Mouse (Mus musculus) embryo, embryonic 11.5 days (tissue): ENCODE results near the gene Trp73.

Experiments used
- DNase-seq: peaks from one replicate; pipeline ENCODE4 v3.0.0-alpha.2; 2012; ENCODE audit warnings: low read depth, low spot score

The Trp73 gene

DNA sequence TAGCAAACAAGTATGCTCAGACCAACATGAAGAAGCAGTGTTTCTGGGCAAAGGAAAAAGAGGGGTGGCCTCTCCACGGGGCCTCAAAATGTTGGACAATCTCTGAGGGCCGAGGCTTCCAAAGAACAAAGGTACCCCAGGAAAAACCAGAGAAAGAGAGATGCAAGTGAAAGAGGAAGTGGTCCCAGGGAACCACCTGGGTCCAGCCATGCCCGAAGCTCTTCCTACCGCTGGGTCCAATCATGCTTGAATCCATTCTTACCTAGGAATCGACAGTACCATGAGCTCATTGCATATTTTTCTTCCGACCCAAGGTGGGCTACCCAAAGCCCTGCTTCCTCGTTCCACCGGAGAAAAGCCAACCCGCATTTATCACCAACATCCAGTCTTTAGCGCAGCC lies 36.1 kb downstream of the Trp73 start:
- DNase-seq: no peak

DNA sequence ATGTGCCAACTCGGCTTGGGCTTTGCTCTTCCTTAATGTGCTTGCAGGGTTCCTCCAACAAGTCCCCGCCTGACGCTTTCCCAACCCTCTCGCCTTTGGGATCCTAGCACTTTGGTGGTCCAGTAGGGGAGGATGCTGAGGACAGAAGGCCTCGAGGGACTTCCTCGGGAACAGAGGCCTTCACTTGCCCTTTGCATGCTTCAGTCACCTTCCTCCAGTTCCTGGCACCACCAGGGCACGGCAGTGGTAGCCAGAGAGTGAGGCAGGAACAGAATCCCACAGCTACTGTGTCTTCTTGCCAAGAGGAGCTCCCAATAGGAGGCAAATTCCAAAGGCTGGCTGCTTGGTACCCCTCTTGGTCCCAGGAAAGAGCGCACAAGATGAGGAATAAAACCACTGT lies 36.6 kb downstream of the Trp73 start:
- DNase-seq: no peak

DNA sequence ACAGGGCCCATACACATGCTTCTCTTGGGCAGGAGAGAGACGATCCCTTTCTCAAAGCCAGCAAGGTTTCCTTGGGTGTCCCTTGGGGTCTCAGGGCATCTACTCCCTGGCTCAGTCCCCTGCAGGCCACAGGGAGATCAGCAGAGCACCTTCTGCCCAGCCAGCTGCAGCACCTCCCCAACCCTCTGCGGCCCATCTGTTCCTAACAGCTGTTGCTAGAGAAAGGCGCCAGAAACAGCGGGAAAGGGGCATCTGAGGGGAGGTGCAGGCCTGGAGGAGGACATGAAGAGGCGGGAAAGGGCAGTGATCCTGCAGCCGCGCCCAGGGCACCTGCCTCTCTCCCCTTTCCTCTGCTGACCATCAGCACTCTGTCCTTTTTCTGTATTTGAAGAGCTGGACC lies 40.6 kb downstream of the Trp73 start:
- no peak for DNase-seq

DNA sequence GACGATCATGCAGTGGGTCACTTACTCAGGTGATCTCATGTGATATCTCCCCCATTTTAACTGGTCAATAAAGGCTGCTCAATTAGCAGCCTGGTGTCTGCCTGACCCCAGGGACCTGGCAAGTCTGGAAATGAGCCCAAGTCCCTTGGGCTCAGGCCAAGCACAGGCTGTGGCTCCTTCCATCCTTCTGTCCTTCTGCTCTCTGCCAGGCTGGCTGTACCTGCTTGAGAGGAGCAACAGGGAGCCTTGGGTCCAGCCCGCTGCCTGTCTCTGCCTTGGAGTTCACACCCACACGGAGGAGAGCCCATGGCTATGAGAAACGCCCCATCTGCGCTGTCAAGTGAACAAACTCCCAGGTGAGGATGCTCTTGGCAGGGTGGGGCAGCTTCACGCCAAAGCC lies 43.9 kb downstream of the Trp73 start:
- no peak for DNase-seq

DNA sequence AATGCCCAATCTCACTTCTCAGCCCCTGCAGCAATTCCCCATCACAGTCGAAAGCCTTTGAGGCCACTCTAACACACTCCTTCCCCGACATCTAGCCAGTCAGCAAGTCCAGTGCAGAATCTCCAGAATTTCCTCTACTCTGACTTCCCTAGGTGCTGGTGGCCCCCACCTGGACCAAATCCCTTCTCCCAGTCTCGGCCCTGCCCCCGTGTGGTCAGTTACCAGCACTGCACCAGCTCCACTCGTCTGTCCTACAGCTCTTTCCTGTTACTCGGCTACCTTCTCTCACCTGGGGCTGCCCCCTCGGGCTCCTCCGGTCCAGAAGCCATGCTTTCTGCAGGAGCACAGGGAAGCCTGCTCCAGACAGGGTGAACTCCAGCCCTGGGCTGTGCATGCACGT lies 46.8 kb downstream of the Trp73 start:
- DNase-seq: no peak

DNA sequence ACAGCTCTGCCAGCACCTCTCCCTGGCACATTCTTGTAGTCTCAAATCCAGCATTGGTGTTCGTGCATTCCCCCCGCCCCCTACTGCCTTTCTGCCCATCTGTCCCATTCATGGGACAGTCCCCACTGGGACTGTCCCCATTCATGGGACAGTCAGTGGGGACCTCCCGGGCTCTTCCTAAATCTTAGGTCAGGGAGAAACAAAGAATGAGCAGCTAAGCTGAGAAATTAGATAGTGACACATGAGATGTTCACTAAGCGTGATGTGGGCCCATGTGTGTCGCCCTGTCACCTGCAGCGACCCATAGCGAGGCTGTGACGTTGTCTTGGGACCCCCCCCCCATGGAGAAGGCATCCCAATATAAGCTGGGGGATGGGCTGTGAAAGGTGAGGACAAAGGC lies 48.7 kb downstream of the Trp73 start:
- DNase-seq: no peak

DNA sequence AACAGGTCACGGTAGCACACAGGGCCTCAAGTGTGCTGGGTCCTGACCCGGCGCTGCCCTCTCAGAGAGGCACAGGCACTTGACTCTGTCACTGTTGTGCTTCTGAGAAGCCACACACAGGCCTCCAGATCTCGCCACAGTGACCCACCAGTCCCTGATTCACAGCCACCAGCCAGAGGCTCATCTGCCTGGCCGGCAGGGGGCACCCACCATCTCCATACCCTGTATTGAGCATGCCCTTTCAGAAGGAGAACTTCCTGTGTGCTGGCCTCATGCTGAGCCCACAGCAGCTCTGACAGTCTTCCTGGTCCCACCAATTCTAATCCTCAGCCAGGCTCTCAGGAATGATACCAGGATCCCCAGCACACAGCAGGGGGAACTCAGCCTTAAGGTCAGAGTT lies 50.8 kb downstream of the Trp73 start:
- DNase-seq: no peak

DNA sequence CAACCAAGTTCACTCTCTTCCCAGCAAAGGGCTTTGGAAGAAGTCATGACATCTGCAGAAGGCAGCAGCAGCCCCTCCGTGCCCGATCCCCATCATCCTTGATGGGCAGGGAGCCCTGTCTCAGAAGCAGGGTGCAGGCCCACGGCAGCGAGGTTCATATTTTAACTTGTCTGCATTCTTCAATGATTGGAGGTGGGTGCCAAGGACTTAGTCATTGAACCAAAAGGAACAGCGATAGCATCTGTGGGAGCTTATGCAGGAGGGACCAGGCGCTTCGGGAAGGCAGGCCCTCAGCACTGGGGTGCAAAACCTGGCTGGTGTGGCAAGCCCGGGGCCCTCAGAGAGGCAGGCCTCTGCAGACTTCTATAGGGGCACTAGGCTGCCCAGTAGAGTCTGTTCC lies 53.6 kb downstream of the Trp73 start:
- no peak for DNase-seq

DNA sequence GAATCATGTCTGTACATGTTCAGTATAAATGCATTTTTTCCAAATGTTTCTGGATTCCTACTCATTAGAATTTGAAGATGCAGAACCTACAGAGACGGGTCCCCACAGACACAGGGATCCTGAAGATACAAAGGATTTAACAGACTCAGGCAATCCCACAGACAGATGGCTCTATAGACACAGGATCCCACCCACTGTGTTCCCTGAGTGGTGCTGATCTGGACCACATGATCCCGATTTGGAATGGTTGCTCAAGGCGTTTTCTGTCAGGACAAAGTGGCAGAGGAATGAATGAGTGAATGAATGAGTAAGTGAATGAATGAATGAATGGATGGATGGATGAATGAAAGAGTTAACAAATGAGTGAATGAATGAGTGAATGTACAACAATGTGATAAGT lies 54.2 kb downstream of the Trp73 start:
- DNase-seq: no peak

DNA sequence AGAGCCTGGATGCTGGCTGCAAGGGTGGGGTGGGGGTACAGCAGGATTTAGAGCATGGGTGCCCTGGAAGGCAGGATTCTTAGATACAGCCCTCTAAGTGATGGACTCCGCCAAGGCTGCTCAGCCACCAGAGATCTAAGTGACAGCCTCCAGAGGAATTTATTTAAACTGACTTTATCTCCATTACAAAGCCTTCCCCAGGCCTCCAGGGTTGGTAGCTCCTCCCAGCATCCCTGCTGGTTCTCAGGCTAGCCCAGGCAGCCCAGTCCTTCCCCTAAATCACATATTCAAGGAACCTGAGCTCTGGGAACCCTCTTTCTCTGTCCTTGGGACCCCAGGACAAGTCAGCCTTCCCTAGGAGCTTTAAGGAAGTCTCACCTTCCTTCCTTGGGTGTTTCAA lies 58.0 kb downstream of the Trp73 start:
- no peak for DNase-seq

DNA sequence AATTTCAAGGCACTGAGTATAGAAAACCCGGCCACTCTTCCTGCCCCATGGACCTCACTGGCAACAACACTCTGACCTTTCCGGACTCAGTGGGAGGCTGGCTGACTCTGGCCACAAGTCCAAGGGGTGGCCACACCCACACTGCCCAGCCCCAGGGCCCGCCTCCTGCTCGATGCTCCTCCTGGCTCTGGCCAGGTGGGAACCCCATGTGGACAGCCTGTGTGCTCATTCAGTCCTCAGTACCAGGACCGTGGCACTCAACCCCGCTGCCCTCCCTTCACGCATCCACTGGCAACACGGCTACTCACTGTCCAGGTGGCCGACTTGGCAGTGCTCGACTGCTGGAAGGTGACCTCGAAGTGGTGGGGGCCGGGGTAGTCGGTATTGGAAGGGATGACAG lies 59.0 kb downstream of the Trp73 start:
- no peak for DNase-seq

DNA sequence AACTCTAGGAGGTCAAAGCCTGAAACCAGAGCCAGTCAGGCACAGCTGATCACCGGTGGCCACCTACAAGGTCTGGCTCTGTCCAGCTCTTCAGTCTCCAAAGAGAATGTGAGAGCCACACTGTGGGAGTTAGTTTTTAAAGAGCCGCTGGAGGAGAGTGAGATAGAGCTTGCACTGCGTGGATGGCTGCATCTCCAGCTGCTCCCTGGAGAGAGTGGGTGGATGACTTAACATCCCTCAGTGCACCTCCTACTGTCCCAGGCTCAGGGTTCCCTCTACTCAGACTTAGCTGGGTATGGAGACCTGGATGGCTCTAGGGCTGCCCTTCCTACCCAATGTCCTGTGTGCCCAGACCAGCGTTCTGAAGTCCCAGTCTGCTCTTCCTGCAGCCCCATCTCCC lies 59.8 kb downstream of the Trp73 start:
- no peak for DNase-seq

DNA sequence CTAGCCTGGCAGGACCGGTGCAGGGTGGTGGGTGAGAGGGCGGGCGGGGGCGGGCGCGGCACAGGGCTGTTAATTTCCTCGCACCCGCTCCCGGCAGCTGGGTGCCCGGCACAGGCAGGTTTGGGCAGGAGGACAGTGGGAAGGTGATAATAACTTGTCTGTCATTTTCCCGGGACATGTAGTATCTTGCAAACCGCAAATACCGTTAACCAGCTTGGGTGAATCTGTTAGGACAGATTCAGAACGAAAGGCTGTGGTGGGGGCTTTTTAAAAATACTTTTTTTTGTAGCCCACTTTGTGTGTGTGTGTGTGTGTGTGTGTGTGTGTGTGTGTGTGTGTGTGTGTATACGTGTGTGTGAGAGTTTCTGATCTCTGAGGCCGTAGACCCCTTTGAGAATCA lies 68.1 kb downstream of the Trp73 start:
- no peak for DNase-seq

DNA sequence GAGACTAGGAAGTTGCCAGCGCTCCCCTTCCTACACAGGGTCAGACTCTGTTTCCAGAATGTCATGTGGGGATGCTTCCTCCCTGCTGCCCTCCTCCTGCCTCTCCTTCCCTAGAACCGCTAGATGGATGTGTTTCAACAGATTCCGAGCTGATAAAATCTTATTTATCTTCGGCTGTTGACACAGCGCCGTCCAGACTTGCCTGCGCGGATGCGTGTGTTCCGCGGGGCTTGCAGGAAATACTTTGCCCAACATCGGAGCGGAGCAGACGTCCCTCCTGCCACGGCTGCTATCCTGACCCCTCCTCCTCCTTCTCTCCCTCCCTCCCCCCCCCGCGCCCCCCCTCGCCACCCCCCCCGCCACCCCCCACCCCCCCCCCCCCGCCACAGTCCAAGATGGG lies 68.5 kb downstream of the Trp73 start:
- no peak for DNase-seq

DNA sequence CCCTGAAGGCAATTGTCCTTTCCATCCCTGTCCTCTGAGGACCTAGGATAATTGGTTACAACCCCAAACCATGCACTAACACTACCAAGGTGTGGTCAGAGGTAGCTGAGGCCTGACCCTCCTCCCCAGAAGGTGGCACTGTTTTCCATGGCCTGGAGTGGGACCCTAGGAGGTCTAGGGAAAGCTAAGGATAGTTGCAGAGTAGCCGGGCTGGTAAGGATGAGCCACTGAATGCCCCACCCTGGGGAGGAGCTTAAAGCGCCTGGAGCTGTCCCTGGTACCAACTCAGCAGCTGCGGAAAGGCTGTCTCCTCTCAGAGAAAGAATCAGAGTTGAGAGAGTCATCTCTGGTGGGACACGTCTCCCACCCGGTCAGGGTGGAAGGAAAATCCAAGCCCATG lies 69.1 kb downstream of the Trp73 start:
- peak; percentile 30 for DNase-seq

DNA sequence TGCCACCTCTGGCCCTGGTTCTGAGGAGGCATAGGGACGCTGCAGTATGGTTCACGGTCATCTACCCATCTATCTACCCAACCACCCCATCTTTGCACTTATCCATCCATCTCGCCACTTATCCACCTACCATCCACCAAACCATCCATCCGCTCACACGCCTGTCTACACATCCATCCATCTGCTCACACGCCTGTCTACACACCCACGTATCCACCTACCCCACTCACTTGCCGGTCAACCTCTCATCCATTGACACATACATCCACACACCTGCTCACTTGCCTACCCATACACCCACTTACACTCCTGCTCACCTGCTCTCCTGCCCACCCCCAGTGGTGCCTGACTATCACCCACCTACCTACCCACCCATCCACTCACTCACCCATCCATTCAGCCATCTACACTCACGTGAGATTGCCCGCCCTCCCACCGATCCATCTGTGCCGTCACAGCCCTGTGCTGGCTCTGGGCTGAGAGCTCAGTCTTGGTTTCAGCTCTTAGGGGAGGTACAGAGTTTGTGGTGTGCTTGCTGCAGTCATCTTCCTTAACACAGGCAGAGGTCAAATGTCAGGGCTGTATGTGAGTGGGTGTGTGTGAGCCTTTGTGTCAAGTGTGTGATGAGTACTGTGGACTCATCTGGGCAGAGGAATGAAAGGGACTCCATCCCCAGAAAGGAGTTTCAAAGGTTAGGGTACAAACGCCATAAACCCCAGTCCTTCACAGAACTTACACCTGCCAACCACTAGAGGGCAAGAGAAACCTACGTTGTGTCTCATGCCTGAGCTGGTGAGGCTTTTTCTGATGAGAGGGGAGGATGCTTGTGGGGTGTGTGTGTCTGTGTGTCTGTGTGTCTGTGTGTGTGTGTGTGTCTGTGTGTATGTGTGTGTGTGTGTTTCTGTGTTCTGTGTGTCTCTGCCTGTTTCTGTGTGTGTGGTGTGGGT lies 74.9 kb downstream of the Trp73 start:
- DNase-seq: peak; percentile 27

DNA sequence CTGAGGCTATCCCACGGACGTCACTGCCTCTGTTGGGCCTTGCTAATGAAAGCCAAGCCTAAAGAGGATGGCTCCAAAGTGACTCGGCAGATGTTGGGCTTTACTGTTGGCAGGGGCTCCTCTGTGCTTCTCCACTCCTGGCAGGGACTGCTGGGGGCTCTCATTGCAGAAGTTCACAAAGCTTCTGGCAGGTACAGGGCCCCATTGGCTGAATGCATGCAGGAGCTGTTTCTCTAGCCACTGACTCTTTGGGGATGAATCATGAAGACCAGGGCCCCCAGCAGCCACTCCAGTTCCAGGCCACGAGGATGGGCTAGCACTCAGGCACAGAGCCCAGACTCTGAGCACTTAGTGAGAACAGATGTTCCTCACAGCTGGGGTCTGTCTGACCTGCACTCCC lies 82.3 kb downstream of the Trp73 start:
- DNase-seq: no peak

DNA sequence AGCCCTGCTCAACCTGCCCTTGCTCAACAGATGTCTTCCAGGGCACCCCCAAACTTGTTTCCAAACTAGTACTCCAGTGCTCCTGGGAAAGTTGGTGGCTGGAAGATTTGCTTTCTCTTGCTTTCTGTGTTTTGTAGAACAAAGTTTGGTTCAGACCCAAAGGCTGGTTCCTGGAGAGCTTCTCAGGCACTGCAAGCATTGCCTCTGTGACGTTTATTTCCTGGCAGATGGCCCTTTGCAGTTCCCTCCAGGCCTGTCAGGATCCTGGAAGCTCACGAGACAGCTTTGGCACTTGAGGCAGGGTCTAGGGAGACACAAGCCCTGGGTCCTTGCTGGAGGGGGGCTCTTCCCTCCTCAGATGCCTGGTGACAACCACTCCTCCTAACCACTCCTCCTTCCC lies 83.3 kb downstream of the Trp73 start:
- DNase-seq: no peak

DNA sequence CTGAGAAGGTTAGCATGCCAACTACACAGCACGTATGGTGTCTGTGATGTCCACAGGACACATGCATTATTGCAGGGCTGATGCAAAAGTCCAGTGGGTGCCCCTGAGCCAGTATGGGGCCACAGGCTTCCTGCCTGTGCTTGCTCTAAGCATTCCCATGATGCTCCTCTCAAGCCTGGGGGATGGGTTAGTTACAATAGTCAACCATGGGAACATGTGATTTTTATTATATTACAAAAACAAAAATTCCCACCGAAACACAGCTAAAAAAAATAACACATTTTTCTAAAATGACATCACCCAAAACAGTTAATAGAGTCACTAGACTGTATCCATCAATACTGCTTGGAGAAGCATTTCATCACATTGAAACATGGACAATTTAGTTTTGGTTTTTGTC lies 84.0 kb downstream of the Trp73 start:
- no peak for DNase-seq

DNA sequence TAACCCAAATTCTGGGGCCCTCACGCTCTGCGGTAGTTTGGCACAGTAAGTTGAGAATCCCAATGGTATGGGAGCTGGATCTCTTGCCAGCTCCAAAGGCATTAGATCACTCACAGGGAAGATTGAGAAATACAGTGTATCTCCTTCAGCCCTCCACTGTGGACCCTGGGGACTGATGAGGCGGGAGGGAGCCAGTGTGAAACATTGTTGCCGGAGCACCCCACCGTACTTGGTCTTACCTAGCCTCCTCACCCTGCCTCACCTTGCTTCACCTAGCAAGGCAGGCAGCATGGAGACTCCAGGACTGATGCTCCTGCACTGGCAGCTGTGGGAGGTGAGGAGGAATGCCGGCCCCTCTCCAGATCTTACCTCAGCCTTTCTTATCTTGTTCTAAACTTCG lies 84.5 kb downstream of the Trp73 start:
- no peak for DNase-seq

DNA sequence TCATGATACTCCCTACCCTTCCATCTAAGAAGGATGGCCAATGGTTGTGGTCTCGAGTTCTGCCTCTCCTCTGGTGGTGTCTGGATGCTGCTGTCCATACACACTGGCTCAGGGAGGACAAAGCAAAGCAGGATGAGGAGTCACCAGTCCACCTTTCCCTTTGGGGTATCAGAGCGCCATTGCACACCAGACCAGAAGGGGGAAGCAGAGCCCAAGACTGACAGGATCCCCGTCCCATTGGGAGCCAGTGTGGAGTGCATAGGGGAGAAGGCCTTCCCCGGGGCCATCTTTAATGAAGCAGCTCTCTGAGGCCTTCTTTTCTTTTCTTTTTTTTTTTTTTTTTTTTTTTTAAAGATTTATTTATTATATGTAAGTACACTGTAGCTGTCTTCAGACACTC lies 86.9 kb downstream of the Trp73 start:
- no peak for DNase-seq

DNA sequence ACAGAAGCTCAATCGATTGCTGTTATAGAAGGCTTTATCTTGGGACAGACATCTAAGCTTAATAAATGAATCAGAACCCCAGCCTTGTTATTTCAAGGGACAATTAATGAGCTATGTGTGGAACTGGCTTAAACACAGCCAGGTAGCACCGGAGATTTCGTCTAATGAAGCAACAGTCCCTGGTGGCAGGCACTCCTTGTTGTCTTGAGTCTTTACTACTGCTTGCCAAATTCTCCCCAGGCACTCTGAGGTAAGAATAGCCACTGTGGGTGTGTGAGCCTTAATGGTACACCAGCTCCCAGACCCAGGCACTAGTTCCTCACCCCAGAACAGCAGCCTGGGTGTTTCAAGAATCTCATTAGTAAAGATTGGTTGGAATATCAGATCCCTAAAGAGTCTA lies 88.6 kb downstream of the Trp73 start:
- DNase-seq: no peak

DNA sequence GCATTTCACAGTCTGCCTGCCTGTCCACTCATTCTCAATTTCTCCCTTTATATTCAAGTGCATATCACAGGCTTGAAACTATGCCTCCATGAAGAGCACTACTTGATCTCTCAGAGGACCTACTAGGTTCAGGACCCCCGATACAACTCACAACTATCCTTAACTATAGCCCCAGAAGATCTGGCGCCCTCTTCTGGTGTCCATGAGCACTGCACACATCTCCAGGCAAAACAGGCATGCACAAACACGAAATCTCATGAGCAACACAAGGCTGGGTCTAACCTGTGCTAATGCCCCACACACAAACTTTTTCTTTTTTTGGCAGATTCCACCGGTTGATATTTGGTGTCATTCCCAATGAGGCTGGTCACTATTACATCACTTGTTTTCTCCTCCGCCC lies 94.2 kb downstream of the Trp73 start:
- no peak for DNase-seq

DNA sequence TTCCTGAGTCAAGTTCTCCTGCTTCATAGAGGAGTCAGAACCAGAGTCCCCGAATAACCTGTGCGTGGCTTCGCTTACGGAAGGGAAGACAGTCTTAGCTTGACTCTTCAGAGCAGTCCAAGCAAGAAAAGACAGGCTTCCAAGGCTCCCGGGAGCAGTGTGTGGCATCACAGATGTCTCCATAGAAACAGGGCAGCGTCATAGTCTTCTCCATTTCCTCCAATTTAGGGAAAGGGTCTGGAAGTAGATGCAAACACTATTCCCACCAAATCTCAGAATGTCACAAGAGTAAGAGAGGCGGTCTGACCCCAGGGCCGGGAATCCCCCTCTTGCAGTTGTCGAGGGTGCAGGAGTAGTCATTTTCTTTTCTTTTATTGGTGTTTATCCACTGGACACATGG lies 97.4 kb downstream of the Trp73 start, which contains the start of gene Ccdc27:
Gene Ccdc27 (minus strand): TSS at position 101 of the 400 bp plus-strand sequence.
- DNase-seq: no peak
